Comparison of ENCODE assay signal across 18 mouse cellular contexts in the genomic region with DNA sequence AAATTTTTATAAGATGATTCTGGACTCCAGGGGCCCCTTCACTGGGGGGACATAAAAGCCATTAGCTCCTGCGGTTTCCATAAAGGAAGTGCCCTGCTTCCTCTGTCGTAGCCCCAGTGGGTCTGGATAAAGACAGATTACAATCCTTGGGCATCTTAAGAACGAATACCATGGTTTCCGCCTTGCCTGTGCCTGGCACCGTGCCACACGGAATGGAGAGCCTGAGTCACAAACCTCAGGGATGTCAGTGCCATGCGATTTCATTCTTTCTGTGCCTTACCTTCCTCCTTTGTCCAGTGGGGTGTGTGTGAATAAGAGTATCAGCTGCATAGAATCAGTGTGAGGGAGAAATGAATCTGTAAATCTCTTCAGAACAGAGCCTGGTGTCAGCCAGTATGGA.
DNase-seq lines count a peak whose midpoint lies in the region; ATAC-seq and TF ChIP-seq lines count a peak whose summit lies in the region.
"Had no signal": no experiment of that assay in that cellular context is flagged by ENCODE, and none has a peak within 500 bp of the region (broad histone marks: within the 10 kb centered on the region; RNA-seq: fewer than 3 reads in every experiment).

No protein-coding gene starts in this region.

- H3K4me1 ChIP-seq in kidney, embryonic 15.5 days, result peaks cover 58% of the 10 kb centered on the region

- no peaks in the 10 kb centered on the region for H3K9me3 ChIP-seq in kidney, embryonic 15.5 days (replicated peaks)
- H3K9me3 ChIP-seq: forebrain, embryonic 13.5 days; heart, embryonic 15.5 days; hindbrain, embryonic 13.5 days; liver, embryonic 12.5 days had no signal

- no peaks in the 10 kb centered on the region for H3K27me3 ChIP-seq in kidney, embryonic 15.5 days
- H3K27me3 ChIP-seq in myocyte (ENCODE audit: control insufficient read depth, insufficient read depth, insufficient read length), result no peaks in the 10 kb centered on the region
- H3K27me3 ChIP-seq: forebrain, embryonic 13.5 days; heart, embryonic 15.5 days; hindbrain, embryonic 13.5 days had no signal

- no peak overlapping the region for H3K4me3 ChIP-seq in kidney, embryonic 15.5 days (replicated peaks)
- H3K4me3 ChIP-seq in myocyte, result no peak overlapping the region
- H3K4me3 ChIP-seq: forebrain, embryonic 13.5 days; heart, embryonic 15.5 days; hindbrain, embryonic 13.5 days; left cerebral cortex, adult 2 months; liver, embryonic 12.5 days had no signal

- H3K79me2 ChIP-seq in myocyte (ENCODE audit: control insufficient read depth, insufficient read depth), result no peaks in the 10 kb centered on the region

- no peak for TF ChIP-seq POLR2A in myocyte (IDR thresholded peaks at IDR 0.05; ENCODE audit: insufficient read length, low read depth)

- WGBS in kidney, embryonic 15.5 days, result 74% methylated on average over 7 of the region's 7 CpGs

- no peak for ATAC-seq in kidney, embryonic 15.5 days (replicated peaks; ENCODE audit: low FRiP score)
- peak; percentile 61 for ATAC-seq in granulocyte monocyte progenitor cell, adult 5-6 weeks (replicated peaks; ENCODE audit: poor library complexity, severe bottlenecking)
- ATAC-seq: forebrain, embryonic 13.5 days; liver, embryonic 12.5 days had no signal

- DNase-seq in kidney, postnatal 10 days, result peak; percentile 38
- peak; percentile 26 for DNase-seq in thymus, postnatal 25 days
- DNase-seq in thymus, adult 18-20 months, result no peak
- no peak for DNase-seq in MN1 (ENCODE audit: low spot score)
- DNase-seq in urinary bladder, postnatal 10 days (ENCODE audit: low spot score), result no peak
- DNase-seq: cerebellum, adult 11-12 months; cerebellum, postnatal 25 days; heart, adult 18-20 months; kidney, postnatal 14 days; midbrain, embryonic 14.5 days had no signal

- no peak overlapping the region for H3K27ac ChIP-seq in kidney, embryonic 15.5 days
- H3K27ac ChIP-seq: forebrain, embryonic 13.5 days; heart, embryonic 15.5 days; hindbrain, embryonic 13.5 days; left cerebral cortex, adult 2 months; liver, embryonic 12.5 days had no signal

- no peaks in the 10 kb centered on the region for H3K36me3 ChIP-seq in kidney, embryonic 15.5 days
- no peaks in the 10 kb centered on the region for H3K36me3 ChIP-seq in myocyte (ENCODE audit: control insufficient read depth, insufficient read depth)
- H3K36me3 ChIP-seq: heart, embryonic 15.5 days; hindbrain, embryonic 13.5 days; liver, embryonic 12.5 days had no signal

- no peak overlapping the region for H3ac ChIP-seq in myocyte (ENCODE audit: control insufficient read depth, insufficient read length)

- no peak overlapping the region for H3K9ac ChIP-seq in kidney, embryonic 15.5 days
- H3K9ac ChIP-seq: forebrain, embryonic 13.5 days; heart, embryonic 15.5 days; hindbrain, embryonic 13.5 days; liver, embryonic 12.5 days had no signal

- H3K4me2 ChIP-seq in kidney, embryonic 15.5 days, result no peak overlapping the region
- H3K4me2 ChIP-seq in myocyte (ENCODE audit: low read depth), result peak overlapping the region; percentile 31
- H3K4me2 ChIP-seq: forebrain, embryonic 13.5 days; heart, embryonic 15.5 days; hindbrain, embryonic 13.5 days; liver, embryonic 12.5 days had no signal

TF ChIP-seq in myocyte, 11 proteins besides CTCF, POLR2A, EP300 and RAD21:
- no peak for TF ChIP-seq MAX (IDR thresholded peaks at IDR 0.05; ENCODE audit: low read depth)
- TF ChIP-seq REST (IDR thresholded peaks at IDR 0.05; ENCODE audit: insufficient read depth, insufficient read length), result no peak
- no peak for TF ChIP-seq MYOD1 (IDR thresholded peaks at IDR 0.05; ENCODE audit: control insufficient read depth in 1 of 3, insufficient read length in 2 of 3, low read depth in 2 of 3)
- TF ChIP-seq SRF (IDR thresholded peaks at IDR 0.05; ENCODE audit: control insufficient read depth, insufficient read length, low read depth), result no peak
- TF ChIP-seq MYOG (IDR thresholded peaks at IDR 0.05; ENCODE audit: control insufficient read depth in 1 of 3, insufficient read depth in 1 of 3, insufficient read length in 2 of 3, low read depth in 2 of 3), result no peak
- no peak for TF ChIP-seq TCF3 (IDR thresholded peaks at IDR 0.05; ENCODE audit: insufficient read length, low read depth)
- TF ChIP-seq USF1 (IDR thresholded peaks at IDR 0.05; ENCODE audit: low read depth), result no peak
- no peak for TF ChIP-seq POLR2AphosphoS2 (IDR thresholded peaks at IDR 0.05; ENCODE audit: insufficient read length, low read depth)
- TF ChIP-seq TCF12 (IDR thresholded peaks at IDR 0.05; ENCODE audit: insufficient read depth, poor library complexity, severe bottlenecking), result no peak
- no peak for TF ChIP-seq CEBPB (IDR thresholded peaks at IDR 0.05; ENCODE audit: insufficient read depth, poor library complexity, severe bottlenecking)
- TF ChIP-seq E2F4 (IDR thresholded peaks at IDR 0.05; ENCODE audit: insufficient read depth), result no peak
TF ChIP-seq in myocyte: peak in this region for 0.

Comparison
In these comparisons a context has a peak if more than half of its experiments do, and no peak if none do; other contexts are left out.
1. DNase-seq: peak in kidney, postnatal 10 days (single experiment) and thymus, postnatal 25 days (single experiment); none in thymus, adult 18-20 months (0 of 2), MN1 (single experiment) and urinary bladder, postnatal 10 days (single experiment).